ENCODE assay signal across 8 mouse cellular contexts in the genomic region with DNA sequence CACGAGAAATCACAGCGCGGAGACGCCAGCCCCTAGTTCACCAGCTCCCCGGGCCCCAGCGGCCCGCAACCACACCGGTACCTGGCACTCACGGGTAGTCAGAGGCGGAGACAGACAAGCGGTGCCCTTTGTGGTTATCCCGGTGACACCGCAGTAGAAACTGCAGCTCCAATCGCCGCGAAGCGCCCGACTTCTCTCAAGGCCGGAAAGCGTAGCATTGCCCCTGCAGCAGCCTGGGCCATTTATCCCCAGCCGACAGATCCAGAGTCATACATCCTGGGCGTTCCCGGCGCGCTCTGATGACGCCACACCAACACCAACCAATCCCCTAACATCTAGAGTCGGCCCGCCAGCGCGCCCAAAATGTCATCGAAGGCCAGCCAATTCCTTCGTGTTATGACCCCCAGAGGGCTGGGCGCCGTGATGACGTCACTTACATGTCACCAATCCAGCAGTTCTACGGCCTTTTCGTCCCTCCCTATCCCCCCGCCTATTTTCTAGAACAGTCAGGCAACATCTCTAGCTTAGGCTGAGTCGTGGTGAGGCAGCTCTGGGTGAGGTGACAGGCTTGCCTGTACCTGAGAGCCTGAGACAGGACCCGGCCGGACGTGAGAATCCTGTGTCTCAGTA. TPM values are rescaled to one million over a fixed set of nuclear protein-coding genes. Genes with fewer than 3 reads are reported as not detected.
A peak's percentile ranks its signal among the peaks of the same experiment; 100 is the strongest.
DNase-seq lines count a peak whose midpoint lies in the region; ATAC-seq lines count a peak whose summit lies in the region.

A gene (minus strand): TSS at position 365 of the 630 bp plus-strand sequence.

- H3K4me1 ChIP-seq in intestine, embryonic 14.5 days (replicated peaks; ENCODE audit: control insufficient read depth, insufficient read depth, low read length): peaks cover 9% of the 10 kb centered on the region

- peak within 1 kb of the TSS; percentile 63; the same call in 1 of the 2 replicates for H3K27ac ChIP-seq in intestine, embryonic 14.5 days (ENCODE audit: low read depth)

- H3K4me3 ChIP-seq in intestine, embryonic 14.5 days (ENCODE audit: low read depth, low read length): peak within 1 kb of the TSS; percentile 97

- H3K9me3 ChIP-seq in intestine, embryonic 14.5 days (ENCODE audit: control insufficient read depth, low read length): no peaks in the 10 kb centered on the region

- DNase-seq in adrenal gland, adult 18-20 months (ENCODE audit: low spot score in 2 of 2): peak; percentile 99
- DNase-seq in embryo, embryonic 11 days: peak; percentile 99
- peak; percentile 98 for DNase-seq in gastrocnemius, postnatal 25 days
- DNase-seq in intestine, embryonic 14.5 days (ENCODE audit: low spot score): peak; percentile 100
- peak; percentile 100 for DNase-seq in left cerebral cortex, postnatal 14 days (ENCODE audit: low spot score in 2 of 2)
- DNase-seq in mesoderm, embryonic 11.5 days (ENCODE audit: low read depth, low spot score): peak; percentile 99
- peak; percentile 100 for DNase-seq in right cerebral cortex, postnatal 36 days (ENCODE audit: low spot score in 2 of 2)
- DNase-seq in yolk sac, embryonic 10.5 days (ENCODE audit: low spot score): peak; percentile 100

- ATAC-seq in intestine, embryonic 14.5 days (replicated peaks; ENCODE audit: low FRiP score, low TSS enrichment, low read depth): peak; percentile 98

- no peaks in the 10 kb centered on the region for H3K27me3 ChIP-seq in intestine, embryonic 14.5 days (replicated peaks; ENCODE audit: control insufficient read depth, insufficient read depth, low read length)

- 1% methylated on average over 42 of the region's 42 CpGs for WGBS in intestine, embryonic 14.5 days

- H3K36me3 ChIP-seq in intestine, embryonic 14.5 days (ENCODE audit: control insufficient read depth, insufficient read depth, low read length): peaks cover 31% of the 10 kb centered on the region

- peak within 1 kb of the TSS; percentile 80 for H3K9ac ChIP-seq in intestine, embryonic 14.5 days (ENCODE audit: low read length)

- intact Hi-C loops in left cerebral cortex, postnatal 14 days (cut with DNase I): no loop called here

- H3K4me2 ChIP-seq in intestine, embryonic 14.5 days (ENCODE audit: low read length): peak within 1 kb of the TSS; percentile 63

RNA-seq across cellular contexts. Expression of the gene that starts here (rescaled TPM):
- total RNA-seq in adrenal gland, adult 18-20 months (2021): 10 to 100 TPM; 36.4 to 38.9 TPM
- total RNA-seq in gastrocnemius, postnatal 25 days (2021): 1 to 10 TPM; 7.3 to 8.2 TPM
- polyA plus RNA-seq in intestine, embryonic 14.5 days (2014; fragmentation: Nextera tagmentation; extraction: Ambion mirVana): 5.7 and 9.4 TPM in 2 replicates
- 10 to 100 TPM; 83.3 to 95.8 TPM for total RNA-seq in left cerebral cortex, postnatal 14 days (2021)

Comparison
In these comparisons a context has a peak if more than half of its experiments do, and no peak if none do; other contexts are left out.
1. Peak in every context shown above with its lines: DNase-seq, ATAC-seq, H3K4me3 ChIP-seq and H3K27ac ChIP-seq.
2. RNA of the gene that starts here (total RNA-seq): 83.3 to 95.8 TPM in left cerebral cortex, postnatal 14 days and 36.4 to 38.9 TPM in adrenal gland, adult 18-20 months; 7.3 to 8.2 TPM in gastrocnemius, postnatal 25 days; every median in the first group is over 4 times any median in the second.